Mouse (Mus musculus) hindbrain, embryonic 14.5 days (tissue): ENCODE results near the gene Kcnj3. TPM values are rescaled to one million over a fixed set of nuclear protein-coding genes. Genes with fewer than 3 reads are reported as not detected.

Experiments used
- ATAC-seq: fragments of 200-750 bp; cut with Nextera tagmentation; 2 replicates; pipeline ENCODE4 v1.8.0; 2017; ENCODE audit warnings: moderate number of reproducible peaks, mild to moderate bottlenecking, moderate TSS enrichment, moderate library complexity; ENCODE audit not compliant: low FRiP score
- DNase-seq: peaks from one replicate; pipeline ENCODE4 v3.0.0-alpha.2; 2015; ENCODE audit warnings: low spot score
- H3K27ac ChIP-seq: fragments of 300-500 bp; sonication (generic); 2 replicates; pipeline ENCODE4 v1.5.1; 2014; ENCODE audit warnings: mild to moderate bottlenecking, moderate library complexity
- H3K27me3 ChIP-seq: fragments of 300-500 bp; sonication (generic); 2 replicates; pipeline ENCODE4 v1.6.1; 2014; ENCODE audit warnings: mild to moderate bottlenecking, low read length, mixed read lengths; ENCODE audit not compliant: control insufficient read depth, insufficient read depth
- H3K36me3 ChIP-seq: fragments of 300-500 bp; sonication (generic); replicated peaks from 2 replicates; pipeline ENCODE4 v1.6.1; 2014; ENCODE audit not compliant: control insufficient read depth, insufficient read depth
- H3K4me1 ChIP-seq: fragments of 300-500 bp; sonication (generic); replicated peaks from 2 replicates; pipeline ENCODE4 v1.6.1; 2014; ENCODE audit warnings: antibody characterized with exemption, low read length, mixed read lengths; ENCODE audit not compliant: control insufficient read depth, insufficient read depth
- H3K4me2 ChIP-seq: fragments of 300-500 bp; sonication (generic); replicated peaks from 2 replicates; pipeline ENCODE4 v1.6.1; 2014; ENCODE audit warnings: mild to moderate bottlenecking, moderate library complexity
- H3K4me3 ChIP-seq: fragments of 300-500 bp; sonication (generic); replicated peaks from 2 replicates; pipeline ENCODE4 v1.5.1; 2014; ENCODE audit warnings: mild to moderate bottlenecking, low read length
- H3K9ac ChIP-seq: fragments of 300-500 bp; sonication (generic); 2 replicates; pipeline ENCODE4 v1.6.1; 2014
- H3K9me3 ChIP-seq: fragments of 300-500 bp; sonication (generic); 2 replicates; pipeline ENCODE4 v1.6.1; 2016; ENCODE audit warnings: low read length; ENCODE audit not compliant: control insufficient read depth
- WGBS: fragments of 180-500 bp; shearing (Covaris S2); extraction: QIAGEN DNeasy Blood & Tissue Kit; methylation state at CpG from one replicate; pipeline ENCODE4 v1.1.7; 2014; 5-methylcytosine and 5-hydroxymethylcytosine counted together
- polyA plus RNA-seq: library from polyadenylated mRNA; unstranded; fragments of >200 nt; fragmentation: Nextera tagmentation; extraction: Ambion mirVana; gene quantifications from 2 replicates; pipeline ENCODE4 v1.2.1, GENCODE M21; 2014

Gene Kcnj3
- polyA plus RNA-seq, 1 experiment from 2014 or later: 7.8 TPM

DNA sequence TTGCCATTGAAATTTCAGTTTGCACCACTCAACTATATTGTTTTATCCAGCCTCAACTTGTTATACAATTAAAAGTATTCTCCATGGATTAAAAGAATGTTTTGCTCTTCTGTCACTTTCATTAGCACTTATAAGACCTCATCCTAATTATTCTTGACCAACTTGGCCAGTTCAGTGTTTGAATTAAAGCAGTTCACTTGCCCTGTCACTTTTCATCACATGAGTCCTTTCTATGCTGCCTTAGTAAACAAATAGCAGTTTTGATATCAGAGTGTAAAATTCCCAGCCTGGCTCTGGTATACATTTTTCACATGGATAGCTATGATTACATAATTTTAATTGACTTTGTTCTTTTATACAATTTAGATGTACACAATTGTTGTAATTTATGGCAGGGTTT is 3.4 kb downstream of the Kcnj3 start:
- no peak for ATAC-seq
- DNase-seq: no peak
- 0 out of 2 replicates have a peak, but pooled peaks cover 3% of the 10 kb centered on the region for H3K27me3 ChIP-seq
- no peaks in the 10 kb centered on the region for H3K36me3 ChIP-seq
- H3K9ac ChIP-seq: no peak overlapping the region
- H3K9me3 ChIP-seq: no peaks in the 10 kb centered on the region
- H3K4me3 ChIP-seq: no peak overlapping the region; the same call in 1 of the 2 replicates
- H3K4me2 ChIP-seq: peak overlapping the region; percentile 38
- H3K27ac ChIP-seq: no peak overlapping the region
- peaks cover 3% of the 10 kb centered on the region; the same call in 1 of the 2 replicates for H3K4me1 ChIP-seq

GRCm38 (mm10) chr2:55442006-55442405 is 6.2 kb downstream of the Kcnj3 start:
- Histone ChIP-seq H3K27ac (no peak overlapping the region), H3K4me3 (no peak overlapping the region), H3K36me3 (no peaks in the 10 kb centered on the region), H3K9me3 (no peaks in the 10 kb centered on the region), H3K4me1 (peaks cover 3% of the 10 kb centered on the region; the same call in 1 of the 2 replicates), H3K27me3 (0 out of 2 replicates have a peak, but pooled peaks cover 3% of the 10 kb centered on the region), H3K4me2 (no peak overlapping the region), H3K9ac (no peak overlapping the region)
- ATAC-seq: no peak
- WGBS: 85% methylated on average over 2 of the region's 2 CpGs
- DNase-seq: no peak

DNA sequence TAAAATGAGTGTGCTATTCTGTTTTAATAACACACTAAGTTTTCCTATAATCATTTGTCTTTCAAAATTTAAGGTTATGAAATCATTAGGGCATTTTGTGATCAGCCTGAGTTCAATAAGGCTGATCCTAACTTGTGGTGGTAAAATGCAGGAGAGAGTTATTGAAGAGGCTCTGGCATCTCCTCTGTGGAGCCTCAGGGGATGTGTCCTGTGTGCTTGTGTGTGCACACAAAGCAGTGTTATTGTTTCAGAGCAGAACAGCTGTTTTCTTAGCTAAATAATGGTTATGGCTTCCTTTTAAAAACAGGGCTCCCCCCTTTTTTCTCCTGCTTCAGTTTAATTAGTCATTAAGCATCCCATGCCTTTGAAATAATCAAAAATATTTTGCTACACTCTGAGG is 11.5 kb downstream of the Kcnj3 start:
- H3K9ac ChIP-seq: no peak overlapping the region
- no peak for ATAC-seq

DNA sequence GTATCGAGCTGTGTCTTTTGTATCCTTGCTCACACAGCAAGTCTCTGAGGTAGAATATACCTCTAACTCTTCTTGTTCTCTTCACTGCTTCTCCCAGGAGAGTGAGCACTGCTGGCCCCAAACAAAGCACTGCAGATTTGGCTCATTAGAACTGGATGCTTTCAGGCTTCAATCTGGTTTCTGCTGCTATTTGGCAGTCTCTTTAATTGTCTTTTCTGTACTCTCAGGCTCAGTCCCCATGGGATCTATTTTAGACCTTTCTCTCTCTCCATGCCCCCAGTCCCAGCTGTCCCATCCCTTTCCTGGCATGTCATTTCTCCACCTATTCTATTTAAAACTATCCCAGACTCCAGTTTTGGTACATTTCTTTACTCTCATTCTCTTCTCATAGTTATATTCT is 15.0 kb downstream of the Kcnj3 start:
- Histone ChIP-seq H3K9ac (no peak overlapping the region), H3K27me3 (no peaks in the 10 kb centered on the region), H3K4me3 (no peak overlapping the region), H3K36me3 (no peaks in the 10 kb centered on the region), H3K9me3 (no peaks in the 10 kb centered on the region), H3K4me1 (no peaks in the 10 kb centered on the region), H3K27ac (no peak overlapping the region), H3K4me2 (no peak overlapping the region)
- DNase-seq: no peak
- 50% methylated on average over 1 of the region's 1 CpGs for WGBS
- ATAC-seq: peak; percentile 43; the same call in 1 of the 2 replicates

More for the DNA sequence above, 11.5 kb downstream of the Kcnj3 start:
- H3K27me3 ChIP-seq: no peaks in the 10 kb centered on the region
- no peak overlapping the region for H3K4me3 ChIP-seq
- H3K36me3 ChIP-seq: no peaks in the 10 kb centered on the region
- H3K9me3 ChIP-seq: no peaks in the 10 kb centered on the region
- DNase-seq: no peak
- no peak overlapping the region for H3K27ac ChIP-seq
- H3K4me2 ChIP-seq: no peak overlapping the region
- no peaks in the 10 kb centered on the region for H3K4me1 ChIP-seq

- Histone ChIP-seq H3K4me2 (no peak overlapping the region), H3K9me3 (no peaks in the 10 kb centered on the region), H3K27me3 (no peaks in the 10 kb centered on the region), H3K27ac (no peak overlapping the region), H3K9ac (no peak overlapping the region), H3K36me3 (no peaks in the 10 kb centered on the region), H3K4me1 (no peaks in the 10 kb centered on the region), H3K4me3 (no peak overlapping the region)
- no peak for DNase-seq
- no peak for ATAC-seq
- 90% methylated on average over 2 of the region's 2 CpGs for WGBS
Observed at GRCm38 (mm10) chr2:55459195-55459594, 23.4 kb downstream of the Kcnj3 start.

GRCm38 (mm10) chr2:55469141-55469540 is 33.4 kb downstream of the Kcnj3 start:
- no peak for ATAC-seq
- no peak overlapping the region for H3K27ac ChIP-seq
- H3K4me2 ChIP-seq: no peak overlapping the region
- no peaks in the 10 kb centered on the region for H3K9me3 ChIP-seq
- H3K4me3 ChIP-seq: no peak overlapping the region
- no peaks in the 10 kb centered on the region for H3K4me1 ChIP-seq
- 49% methylated on average over 2 of the region's 2 CpGs for WGBS
- H3K27me3 ChIP-seq: no peaks in the 10 kb centered on the region
- H3K9ac ChIP-seq: no peak overlapping the region
- DNase-seq: peak; percentile 26
- H3K36me3 ChIP-seq: no peaks in the 10 kb centered on the region

- WGBS: 98% methylated on average over 2 of the region's 2 CpGs
- H3K36me3 ChIP-seq: no peaks in the 10 kb centered on the region
- H3K4me1 ChIP-seq: no peaks in the 10 kb centered on the region
- H3K4me3 ChIP-seq: no peak overlapping the region
- ATAC-seq: no peak
- no peak overlapping the region for H3K9ac ChIP-seq
- H3K4me2 ChIP-seq: no peak overlapping the region
- H3K9me3 ChIP-seq: no peaks in the 10 kb centered on the region
- no peak for DNase-seq
- no peak overlapping the region for H3K27ac ChIP-seq
- H3K27me3 ChIP-seq: no peaks in the 10 kb centered on the region
Observed at GRCm38 (mm10) chr2:55470006-55470405, 34.2 kb downstream of the Kcnj3 start.

GRCm38 (mm10) chr2:55479511-55479910 is 43.7 kb downstream of the Kcnj3 start:
- no peak overlapping the region for H3K4me2 ChIP-seq
- WGBS: 76% methylated on average over 4 of the region's 4 CpGs
- H3K4me3 ChIP-seq: no peak overlapping the region
- H3K36me3 ChIP-seq: no peaks in the 10 kb centered on the region
- no peak for ATAC-seq
- H3K27ac ChIP-seq: no peak overlapping the region
- H3K4me1 ChIP-seq: no peaks in the 10 kb centered on the region
- H3K9ac ChIP-seq: no peak overlapping the region
- DNase-seq: no peak
- H3K9me3 ChIP-seq: no peaks in the 10 kb centered on the region
- no peaks in the 10 kb centered on the region for H3K27me3 ChIP-seq

DNA sequence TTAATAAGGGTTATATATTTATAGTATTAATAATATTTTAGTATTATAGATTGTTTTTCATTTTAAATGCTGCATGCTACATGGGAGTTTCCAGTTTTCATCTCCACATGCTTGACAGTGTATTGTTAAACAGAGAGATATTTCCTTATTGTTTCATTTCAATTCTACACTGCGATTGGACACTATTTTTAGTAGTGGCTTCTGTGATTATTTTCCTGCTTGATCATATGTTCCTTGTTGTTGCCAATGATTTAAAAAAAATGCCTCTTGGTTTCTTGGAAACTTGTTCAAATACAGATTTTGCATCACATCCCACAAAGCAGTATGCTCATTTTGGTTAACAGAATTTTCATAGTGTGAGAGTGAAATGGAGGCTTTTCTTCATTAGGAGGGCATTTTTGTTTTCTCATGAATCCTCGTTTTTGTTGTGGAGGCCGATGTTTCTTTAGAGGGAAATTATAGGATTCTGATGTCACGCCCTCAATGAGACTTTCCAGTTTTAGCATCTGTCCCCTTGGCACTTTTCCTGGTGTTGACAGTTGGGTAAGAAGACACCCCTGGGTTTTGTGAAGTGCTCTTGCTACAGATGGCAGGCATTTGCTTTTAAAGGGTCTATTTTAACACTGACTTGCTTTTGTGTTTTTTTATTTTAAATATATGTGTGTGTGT is 44.3 kb downstream of the Kcnj3 start:
- 69% methylated on average over 4 of the region's 4 CpGs for WGBS
- no peaks in the 10 kb centered on the region for H3K27me3 ChIP-seq
- no peak overlapping the region for H3K27ac ChIP-seq
- H3K36me3 ChIP-seq: no peaks in the 10 kb centered on the region
- DNase-seq (peak; percentile 60), ATAC-seq (peak; percentile 59)
- no peak overlapping the region for H3K4me3 ChIP-seq
- no peaks in the 10 kb centered on the region for H3K4me1 ChIP-seq
- H3K4me2 ChIP-seq: no peak overlapping the region
- no peak overlapping the region for H3K9ac ChIP-seq
- H3K9me3 ChIP-seq: no peaks in the 10 kb centered on the region

DNA sequence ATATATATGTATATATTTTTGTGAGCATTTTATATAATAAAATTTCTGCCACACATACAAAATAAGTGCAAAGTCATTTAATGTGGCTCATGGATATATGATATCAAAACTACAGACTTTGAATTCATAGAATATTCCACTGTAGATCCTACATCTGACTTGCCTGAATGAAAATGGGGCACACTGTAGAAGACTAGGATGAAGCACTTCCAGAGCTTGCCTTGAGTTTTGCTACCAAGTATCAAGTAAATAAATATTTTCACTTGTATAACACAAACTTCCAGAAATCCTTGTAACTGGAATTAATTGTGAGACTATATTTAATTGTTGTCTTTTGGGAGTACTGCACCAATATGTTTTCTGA is 44.8 kb downstream of the Kcnj3 start:
- Histone ChIP-seq H3K9me3 (no peaks in the 10 kb centered on the region), H3K4me3 (no peak overlapping the region), H3K27me3 (no peaks in the 10 kb centered on the region), H3K9ac (no peak overlapping the region), H3K4me2 (no peak overlapping the region), H3K27ac (no peak overlapping the region), H3K4me1 (no peaks in the 10 kb centered on the region), H3K36me3 (no peaks in the 10 kb centered on the region)
- DNase-seq (no peak), ATAC-seq (no peak)
